Mouse (Mus musculus): ENCODE measurements around the gene Taf4. TPM values are rescaled to one million over a fixed set of nuclear protein-coding genes. Genes with fewer than 3 reads are reported as not detected.

The Taf4 gene
- 38.2 to 44.6 TPM (median 39.9 TPM) in 4 replicates for total RNA-seq (2023)

DNA sequence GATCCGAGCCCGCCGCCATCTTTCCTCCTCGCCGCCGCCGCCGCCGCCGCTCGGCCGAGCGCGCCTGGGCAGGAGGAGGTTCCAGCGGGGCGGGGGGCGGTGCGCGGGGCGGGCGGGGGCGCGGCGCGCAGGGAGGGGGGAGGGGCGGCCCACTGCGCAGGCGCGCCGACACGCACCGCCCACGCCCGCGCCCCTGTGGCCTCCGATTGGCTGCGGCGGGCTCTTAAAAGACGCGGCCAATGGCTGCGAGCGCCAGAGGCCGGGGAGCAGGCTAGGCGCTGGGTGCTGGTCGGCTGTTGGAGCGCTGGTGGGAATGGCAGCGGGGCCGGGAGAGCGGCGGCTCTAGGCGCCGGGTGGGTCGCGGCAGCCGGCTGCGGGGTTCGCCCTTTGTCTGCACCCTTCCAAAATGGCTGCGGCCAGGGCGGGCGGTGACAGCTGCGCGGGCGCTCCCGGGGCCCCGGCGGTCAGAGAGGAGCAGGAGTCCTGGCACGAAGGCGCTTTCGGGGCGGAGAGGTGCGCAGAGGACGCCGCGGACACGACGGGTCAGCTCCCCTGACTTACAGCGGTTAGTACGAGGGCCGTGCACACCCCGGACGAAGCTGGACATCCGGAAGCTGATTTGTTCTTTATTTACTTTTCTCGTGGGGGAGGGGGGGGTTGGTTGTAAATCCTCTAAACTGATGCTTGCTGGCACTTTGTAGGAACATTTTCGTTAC, at the start of gene Taf4:
TSS of gene Taf4 (minus strand) at position 19 of the 716 bp plus-strand sequence.

GRCm38 (mm10) chr2:180024401-180025098, 48.1 kb upstream of the Taf4 start, which contains the start of gene Lsm14b:
Lsm14b (plus strand) TSS chr2:180024987.

Other genes with a start within 250 kb of the Taf4 start
- gene Lsm14b, start 48.3 kb upstream of the Taf4 start, total RNA-seq (2023), result 33.3 to 41.8 TPM (median 40.5 TPM) in 4 replicates
- 122 to 141 TPM (median 130 TPM) in 4 replicates for gene Psma7, start 65.8 kb upstream of the Taf4 start, total RNA-seq (2023)
- 6.1 to 9.2 TPM (median 7.2 TPM) in 4 replicates for gene Ss18l1, start 65.9 kb upstream of the Taf4 start, total RNA-seq (2023)
- gene Mtg2, start 93.9 kb upstream of the Taf4 start, total RNA-seq (2023), result 15.7 to 18.8 TPM (median 18.5 TPM) in 4 replicates
- gene Hrh3, start 127.8 kb upstream of the Taf4 start, total RNA-seq (2023), result not detected in 4 replicates
- gene Osbpl2, start 142.7 kb upstream of the Taf4 start, total RNA-seq (2023), result 35.1 to 41.3 TPM (median 37.1 TPM) in 4 replicates
- gene Adrm1, start 194.8 kb upstream of the Taf4 start, total RNA-seq (2023), result 96.6 to 111 TPM (median 104 TPM) in 4 replicates
- gene Lama5, start 249.2 kb upstream of the Taf4 start, total RNA-seq (2023), result 0.06 TPM in 1 of 4 replicates, not detected in the others

Data from B cell, adult 62 days (primary cell).